Mouse (Mus musculus): ENCODE measurements around the gene Arhgap4.
A peak's percentile ranks its signal among the peaks of the same experiment; 100 is the strongest.

The Arhgap4 gene

DNA sequence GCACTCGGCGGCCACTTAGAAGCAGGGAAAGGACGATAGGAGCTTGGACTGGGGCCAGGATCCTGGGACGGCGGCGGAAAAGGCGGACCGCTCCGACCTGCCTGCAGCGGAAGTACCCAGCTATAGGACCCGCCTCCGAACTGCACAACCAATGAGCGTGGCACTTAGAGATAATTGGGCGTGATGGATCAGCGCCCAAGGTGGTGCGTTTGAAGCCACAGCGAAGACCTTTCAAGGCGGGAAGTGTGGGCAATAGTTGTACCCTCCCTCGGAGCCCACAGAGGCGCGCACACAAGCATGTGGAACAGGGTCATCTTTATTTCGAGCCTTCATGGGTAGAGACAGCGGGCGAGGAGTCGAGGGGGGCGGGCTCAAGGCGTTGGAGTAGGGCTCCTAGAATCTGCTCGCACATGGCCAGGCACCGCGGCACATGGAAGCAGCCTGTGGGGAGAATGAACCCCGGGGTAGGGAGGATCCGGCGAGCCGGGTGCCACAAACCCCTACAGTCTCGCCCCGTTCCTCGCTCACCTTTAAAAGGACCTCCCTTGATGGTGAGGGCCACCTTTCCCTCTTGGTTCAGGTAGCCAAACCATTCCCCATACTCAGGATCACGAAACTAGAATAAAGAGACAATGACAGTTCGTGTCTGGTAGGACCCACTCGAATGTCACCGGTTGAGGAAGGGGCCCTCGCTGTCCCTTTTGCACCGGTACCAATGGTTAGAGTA lies at the start of gene Arhgap4, which contains the start of gene Naa10:
Arhgap4 (minus strand) TSS at position 48 of the 727 bp plus-strand sequence.
Naa10 (minus strand) TSS at position 122 of the 727 bp plus-strand sequence.
- DNase-seq, result peak; percentile 89 to 95

DNA sequence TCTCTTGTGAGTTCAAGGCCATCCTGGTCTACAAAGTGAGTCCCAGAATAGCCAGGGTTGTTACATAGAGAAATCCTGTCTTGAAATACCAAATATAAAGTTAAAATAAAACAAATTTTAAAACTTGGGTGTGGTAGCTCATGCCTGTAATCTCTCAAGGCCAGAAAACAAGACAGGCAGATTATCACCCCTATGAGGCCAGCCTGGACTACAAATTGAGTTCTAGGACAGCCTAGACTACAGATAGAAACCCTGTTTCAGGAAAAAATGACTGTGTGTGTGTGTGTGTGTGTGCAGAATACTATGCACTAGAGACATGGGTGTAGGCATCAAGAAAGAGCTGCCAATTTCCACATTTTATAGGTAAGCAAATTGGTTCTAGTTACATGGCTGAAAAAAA lies 49.1 kb upstream of the Arhgap4 start:
- DNase-seq, result no peak

DNA sequence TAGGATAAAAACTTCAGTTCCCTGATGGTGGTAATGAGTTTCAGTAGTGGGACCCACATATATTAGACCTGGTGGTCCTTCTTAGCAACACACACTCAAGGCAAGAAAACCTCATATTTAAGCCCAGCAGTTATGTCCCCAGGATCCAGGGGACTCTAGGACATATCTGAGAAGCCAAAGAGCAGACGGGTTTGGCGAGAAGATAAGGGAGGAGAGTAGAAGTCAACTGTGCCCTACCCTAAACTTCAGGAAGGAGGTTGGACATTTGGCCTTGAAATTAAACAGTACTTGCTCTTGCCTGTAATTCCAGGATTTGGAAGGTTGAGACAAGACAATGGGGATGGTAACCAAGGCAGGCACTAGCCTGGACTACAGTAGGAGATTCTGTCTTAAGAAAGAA lies 48.1 kb upstream of the Arhgap4 start:
- DNase-seq, result no peak

DNA sequence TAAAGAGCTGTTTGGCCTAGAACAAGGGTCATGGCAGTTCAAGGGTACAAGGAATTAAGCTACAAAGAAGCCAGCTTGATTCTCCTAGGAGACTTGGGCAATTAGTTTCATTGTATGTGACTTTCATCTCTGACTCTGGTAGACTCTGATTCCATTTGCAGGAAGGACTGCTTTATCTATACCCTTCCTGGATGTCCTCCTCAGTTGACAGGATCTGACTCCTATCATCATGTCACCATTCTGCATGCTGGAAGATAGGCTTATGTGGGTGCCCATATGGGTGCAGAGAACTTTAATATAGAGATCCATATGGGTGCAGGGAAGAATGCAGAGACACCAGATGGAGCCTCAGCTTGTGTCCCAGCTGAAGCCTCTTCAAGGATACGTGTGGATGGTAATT lies 47.5 kb upstream of the Arhgap4 start:
- no peak for DNase-seq

DNA sequence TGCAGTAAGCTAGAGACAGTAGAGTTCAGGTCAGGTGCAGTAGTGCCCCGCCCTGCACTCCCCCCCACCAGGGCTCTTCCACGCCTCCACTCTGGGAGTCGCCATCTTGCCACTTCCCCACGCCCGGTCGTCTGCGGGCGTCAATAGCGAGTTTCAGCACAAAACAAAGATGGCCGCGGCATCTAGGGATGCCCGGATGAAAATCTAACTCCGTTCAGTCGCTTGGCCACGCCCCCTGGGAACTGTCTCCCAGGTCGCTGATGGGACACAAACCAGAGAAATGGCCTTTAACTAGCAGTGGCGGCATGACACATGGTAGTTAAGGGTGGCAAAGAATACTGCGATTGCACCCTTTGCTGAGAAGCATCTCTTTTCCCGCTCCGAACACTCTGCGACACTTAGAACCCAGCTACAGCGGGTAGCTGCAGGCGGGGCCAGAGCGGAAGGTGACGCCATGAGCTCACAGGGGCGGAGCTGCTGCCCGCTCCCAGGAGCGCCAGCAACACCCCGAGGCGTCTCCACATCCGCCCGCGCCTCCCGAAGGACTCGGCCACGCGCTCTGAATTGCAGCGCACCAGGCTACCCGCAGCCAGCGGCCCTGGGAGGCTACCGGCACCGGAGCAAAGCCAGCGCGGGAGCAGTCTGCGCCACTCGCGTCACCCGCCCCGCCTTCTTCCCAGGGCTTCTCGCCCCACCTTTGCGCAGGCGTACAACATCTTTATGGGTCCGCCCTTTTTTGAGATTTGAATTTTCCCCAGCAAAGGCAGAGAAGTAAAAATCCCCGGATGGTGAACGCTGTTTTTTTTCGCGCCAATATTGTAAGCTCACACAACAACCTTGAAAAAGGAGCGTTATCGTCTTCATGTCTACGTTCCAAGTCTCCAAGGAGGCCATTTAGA lies 45.8 kb upstream of the Arhgap4 start:
- DNase-seq, result peak; percentile 91 to 92

DNA sequence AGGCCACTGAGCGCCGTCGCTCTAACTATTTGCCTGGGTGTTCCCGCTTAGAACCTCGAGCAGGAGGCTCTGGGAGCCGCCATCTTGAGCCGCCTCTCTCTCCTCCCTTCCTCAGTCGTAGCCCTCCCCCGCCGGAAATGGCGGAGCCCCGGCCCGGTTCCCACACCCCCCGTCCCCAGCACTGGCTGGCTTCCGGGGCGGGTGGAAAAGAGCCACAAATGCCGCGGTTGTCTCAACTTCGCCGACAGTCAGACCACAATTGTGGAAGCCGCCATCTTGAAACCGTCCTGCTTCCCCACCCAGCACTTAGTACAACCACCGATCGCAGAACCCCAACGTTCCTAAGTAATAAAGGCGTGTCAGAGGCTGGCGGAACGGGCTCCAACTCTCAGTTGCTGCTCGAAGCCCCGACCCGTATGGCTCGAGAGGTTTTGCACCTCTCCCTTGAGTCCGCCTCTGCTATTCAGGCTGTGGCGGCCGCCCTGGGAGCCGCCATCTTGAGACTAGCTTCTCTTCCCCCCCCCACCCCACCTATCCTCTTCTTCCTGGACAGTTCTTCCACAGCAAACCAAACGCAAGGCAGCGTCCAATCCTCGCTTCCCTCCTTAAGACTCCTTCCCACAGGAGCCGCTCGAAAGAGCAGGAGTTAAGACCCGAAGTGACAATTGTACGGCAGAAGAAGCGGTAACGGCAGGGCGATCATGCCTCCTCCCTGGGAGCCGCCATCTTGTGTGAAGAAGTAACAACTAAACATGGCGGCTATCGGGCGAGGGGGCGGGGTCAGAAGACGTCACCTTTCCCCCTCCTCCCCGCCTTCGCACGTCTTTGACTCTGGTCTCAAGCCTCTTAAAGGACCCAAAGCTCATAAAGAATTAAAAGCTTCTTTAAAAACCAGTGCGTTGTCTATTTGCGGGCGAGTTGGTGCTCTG lies 44.8 kb upstream of the Arhgap4 start, which contains the start of gene Hcfc1:
Hcfc1 (minus strand) TSS at position 110 of the 929 bp plus-strand sequence.
- DNase-seq, result peak; percentile 88 to 91

DNA sequence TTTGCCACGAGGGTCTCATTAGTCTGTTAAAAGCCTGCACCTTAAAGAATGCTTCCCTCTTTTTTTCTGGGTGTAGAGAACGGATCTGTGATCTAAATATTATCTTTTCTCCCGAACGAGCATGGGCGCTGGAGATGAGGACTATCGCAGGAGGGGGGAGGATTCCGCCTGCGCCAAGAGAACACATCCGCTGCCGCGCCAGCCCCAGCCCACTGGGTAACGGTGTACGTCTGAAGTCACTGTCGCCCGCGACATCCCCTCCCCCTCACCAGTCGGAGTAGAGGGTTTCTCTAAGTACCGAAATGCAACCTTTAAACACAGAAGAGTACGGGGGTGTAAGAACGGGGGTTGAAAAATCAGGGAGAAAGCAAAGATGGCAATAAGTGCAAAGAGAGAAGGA lies 43.6 kb upstream of the Arhgap4 start:
- peak; percentile 35 to 67 for DNase-seq

DNA sequence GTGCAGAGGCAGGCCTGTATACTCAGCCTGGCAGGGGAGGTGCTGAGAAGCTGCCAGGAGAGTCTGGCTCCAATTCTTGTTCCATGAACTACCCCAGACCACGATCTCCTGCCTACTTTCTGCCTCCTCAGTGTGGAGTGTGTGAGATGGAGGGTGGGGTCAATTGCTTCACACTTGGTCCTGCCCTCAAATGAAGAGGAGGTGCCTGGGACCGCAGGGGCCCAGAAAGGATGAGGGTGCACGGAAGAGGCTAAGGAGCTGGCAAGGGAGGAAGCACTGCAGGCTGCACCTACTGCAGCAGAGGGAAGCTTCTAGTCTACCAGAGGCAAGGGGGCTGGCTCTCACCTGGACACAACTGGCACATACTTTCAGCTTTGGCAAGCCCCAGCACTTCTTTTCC lies 42.7 kb upstream of the Arhgap4 start:
- DNase-seq, result peak in 1 of 2 experiments; percentile 7

DNA sequence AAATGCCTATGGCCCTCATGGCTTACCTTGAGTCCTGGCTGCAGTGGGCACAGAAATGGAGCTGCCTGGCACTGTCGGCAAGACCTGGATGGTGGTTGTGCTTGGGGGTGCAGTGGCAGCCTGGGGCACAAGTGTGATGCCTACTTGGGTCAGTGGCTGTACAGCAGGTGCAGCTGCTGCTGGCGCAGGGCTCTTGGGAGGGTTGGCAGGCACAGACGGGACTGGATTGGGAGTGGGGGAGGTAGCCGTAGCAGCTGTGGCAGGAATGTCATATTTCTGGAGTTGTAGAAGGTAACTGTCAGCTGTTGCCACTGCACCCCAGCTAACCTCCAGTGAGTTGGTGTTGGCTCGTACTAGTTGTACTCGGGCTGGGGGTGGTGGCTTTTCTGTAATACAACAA lies 33.3 kb upstream of the Arhgap4 start:
- no peak for DNase-seq

DNA sequence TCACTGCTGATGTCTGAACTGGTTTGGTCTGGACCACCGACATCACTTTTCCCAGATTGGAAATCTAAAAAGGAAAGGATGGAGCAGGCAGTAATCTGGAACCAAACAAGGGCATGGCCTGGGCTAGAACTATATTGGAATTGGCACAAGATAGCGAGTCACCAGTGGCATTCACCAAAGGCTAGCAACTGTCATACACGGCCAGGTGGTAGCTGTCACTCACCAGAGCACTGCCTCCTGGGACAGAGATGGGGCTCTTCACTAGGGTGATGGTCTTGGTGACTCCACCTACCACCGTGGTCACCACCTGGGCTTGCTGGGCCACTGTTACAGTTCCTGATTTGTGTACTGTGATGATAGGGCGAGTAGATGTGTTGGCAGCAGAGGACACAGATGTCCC lies 30.9 kb upstream of the Arhgap4 start:
- DNase-seq, result no peak

DNA sequence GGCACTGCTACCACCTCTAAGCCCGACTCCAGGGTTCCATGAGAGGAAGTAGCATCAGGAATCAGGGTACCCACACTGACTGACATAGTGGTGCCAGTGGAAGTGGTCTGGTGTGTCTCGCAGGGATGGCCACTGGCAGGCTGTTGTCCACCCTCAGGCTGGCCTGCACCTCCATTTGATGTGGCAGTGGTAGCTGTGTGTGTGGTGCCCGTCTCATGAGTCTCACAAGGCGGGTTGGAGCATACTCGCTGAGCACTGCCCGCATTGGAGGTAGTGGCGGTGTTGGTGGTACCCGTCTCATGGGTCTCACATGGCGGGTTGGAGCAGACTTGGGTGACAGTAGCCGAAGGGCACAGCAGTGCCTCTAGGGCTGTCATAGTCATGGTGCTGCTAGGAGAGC lies 27.7 kb upstream of the Arhgap4 start:
- no peak for DNase-seq

DNA sequence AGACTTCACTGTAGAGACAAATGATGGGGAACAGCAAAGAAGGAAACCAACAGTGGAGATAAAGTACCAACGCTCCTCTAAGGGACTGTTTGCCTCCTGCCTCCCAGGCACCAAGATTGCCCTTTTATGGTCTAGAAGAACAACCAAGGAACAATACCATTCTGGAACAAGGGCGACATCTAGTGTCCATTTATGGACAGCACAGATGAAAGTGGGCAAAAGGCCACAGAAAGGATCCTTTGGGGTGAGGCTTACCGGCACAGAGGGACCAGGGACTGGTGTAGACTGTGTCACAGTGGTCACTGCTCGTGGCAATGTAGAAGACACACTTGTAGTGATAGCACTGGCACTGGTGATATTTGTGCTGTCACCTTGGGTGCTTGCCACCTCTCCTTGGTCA lies 27.0 kb upstream of the Arhgap4 start:
- peak; percentile 64 to 72 for DNase-seq

DNA sequence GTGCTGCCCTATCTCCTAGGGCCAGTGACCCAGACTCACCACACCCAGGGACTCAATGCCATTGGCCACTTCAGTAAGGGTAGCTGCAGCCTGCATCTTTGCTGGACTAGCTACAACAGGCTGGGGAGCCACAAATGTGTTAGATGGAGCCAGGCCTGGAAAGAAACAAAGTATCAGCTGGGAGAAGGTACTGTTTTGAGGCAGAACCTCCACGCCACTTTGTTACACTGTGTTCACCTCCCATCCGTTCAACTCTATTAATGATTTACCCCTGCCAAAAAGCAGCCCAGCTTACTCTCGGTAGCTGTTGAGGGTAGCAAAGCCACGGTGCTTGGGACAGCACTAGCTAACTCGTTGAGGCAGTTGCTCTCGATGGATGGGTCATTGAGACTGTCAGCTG lies 25.2 kb upstream of the Arhgap4 start:
- DNase-seq, result no peak

DNA sequence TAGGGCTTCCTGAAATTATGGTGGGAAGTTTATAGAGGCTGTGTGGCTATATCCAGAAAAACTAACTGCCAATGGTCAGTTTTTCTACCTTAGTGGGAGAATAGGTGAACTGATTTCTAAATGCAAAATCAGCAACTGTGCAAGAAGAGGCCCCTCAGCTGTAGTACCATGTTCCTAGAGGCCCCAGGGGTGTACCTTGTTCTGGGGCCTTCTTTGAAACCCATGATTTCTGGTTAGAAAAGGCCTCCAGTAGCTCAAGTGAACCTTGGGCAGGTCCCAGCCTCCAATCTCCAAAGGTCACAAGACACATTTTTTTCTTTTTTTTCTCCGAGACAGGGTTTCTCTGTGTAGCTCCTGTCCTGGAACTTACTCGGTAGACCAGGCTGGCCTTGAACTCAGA lies 20.6 kb upstream of the Arhgap4 start:
- no peak for DNase-seq

DNA sequence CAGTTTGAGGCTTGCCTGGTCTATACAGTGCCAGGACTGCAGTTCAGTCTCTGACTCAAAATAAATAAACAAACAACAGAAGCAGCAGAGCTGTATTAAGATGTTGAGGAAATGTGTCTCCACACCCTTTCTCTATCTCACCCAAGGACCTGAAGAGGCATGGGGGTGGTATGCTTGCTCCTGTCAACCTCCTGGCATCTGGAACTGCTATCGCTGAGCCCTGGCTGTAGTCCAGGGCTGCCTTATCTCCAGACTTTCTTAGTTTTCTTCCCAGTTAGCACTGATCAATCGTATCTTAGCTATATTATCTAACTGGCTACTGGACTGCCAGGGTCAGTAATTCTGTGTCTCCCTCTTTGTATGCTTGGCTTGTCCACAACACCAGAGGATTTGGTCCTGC lies 20.2 kb upstream of the Arhgap4 start:
- no peak for DNase-seq

DNA sequence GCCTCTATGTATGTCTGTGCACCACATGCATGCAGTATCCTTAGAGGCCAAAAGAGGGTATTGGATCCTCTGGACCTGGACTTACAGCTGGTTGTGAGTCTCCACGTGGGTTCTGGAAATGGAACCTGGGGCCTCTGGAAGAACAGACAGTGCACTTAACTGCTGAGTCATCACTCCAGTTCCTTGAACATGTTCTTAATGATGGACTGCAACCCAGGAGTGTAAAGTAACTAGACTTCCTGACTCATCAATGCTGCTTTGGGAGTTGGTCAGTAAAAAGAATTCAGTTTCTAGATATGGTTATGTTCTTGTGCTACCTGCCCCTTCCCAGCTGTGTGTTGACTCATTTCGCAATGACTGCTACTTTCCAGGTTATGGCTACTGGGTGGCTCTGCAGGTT lies 10.2 kb upstream of the Arhgap4 start:
- DNase-seq, result no peak

DNA sequence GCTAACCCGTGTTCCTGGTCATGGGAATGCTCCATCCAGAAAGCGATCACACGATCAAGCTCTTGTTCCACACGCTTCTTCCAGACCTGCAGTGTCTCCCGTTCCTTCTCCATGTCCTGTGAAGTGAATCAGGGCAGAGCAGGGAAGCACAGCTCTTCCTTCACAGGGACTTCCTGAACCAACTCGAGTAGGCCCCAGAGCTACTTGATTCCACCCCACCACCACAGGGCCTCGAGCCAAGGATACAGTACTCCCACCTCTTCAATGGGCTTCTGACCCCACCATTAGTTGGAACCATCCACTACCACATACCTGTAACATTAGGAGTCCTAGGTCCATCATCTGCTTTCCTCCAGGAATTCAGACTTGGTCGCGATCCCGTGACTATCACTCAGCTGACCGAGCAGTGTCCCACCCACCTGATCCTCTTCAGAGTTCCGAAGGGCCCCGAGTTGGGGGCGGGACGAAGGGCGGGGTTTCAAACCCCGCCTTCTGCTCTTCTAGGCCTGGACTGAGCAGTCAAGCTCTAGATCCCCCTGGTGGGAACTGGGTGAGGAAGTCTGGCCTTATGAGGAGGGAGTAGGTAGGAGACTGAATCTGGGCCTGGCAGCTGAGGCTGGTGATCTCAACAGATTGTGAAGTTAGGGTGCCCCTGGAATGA lies 8.9 kb upstream of the Arhgap4 start, which contains the start of gene Renbp:
Renbp (minus strand) TSS at position 449 of the 661 bp plus-strand sequence.
- peak in 1 of 2 experiments; percentile 22 for DNase-seq

DNA sequence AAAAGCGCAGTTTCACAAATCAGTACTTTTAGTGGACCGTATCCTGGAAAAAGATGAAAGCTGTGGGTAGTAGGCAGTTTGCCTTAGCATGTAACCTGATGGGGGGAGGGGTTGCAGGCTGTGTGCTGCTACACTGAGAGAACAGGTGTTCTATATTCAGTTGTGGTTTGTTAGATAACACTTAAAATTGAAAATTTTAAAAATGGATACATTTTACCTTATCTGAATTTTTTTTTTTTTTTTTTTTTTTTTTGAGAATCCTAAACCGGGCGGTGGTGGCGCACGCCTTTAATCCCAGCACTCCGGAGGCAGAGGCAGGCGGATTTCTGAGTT lies 846 bp upstream of the Arhgap4 start:
- DNase-seq, result peak in 1 of 2 experiments; percentile 35

DNA sequence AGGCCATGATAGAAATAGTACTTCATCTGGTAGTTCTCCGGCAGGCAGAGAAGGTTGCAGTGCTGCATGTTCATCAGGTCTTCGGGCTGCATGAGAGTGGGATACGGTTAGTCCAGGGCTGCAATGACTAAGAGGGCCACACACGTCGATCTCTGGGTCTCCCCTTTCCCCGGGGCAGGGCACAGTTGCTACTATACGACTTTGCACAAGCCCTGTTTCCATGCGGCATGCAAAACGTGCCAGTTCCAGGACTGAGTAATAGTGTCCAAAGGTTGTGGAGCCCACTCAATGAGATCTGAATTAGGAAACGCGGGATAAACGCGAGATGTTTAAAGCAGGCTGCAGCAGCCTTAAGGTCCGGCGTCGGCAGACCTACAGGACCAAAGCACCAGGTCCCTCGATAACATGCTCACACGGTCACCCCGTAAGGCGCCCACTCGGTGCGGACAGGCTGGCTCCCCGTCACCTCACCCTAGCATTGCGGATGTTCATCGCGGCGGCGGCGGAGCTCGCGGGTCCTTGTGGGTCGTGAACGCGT lies 316 bp downstream of the Arhgap4 start:
- DNase-seq, result no peak

DNA sequence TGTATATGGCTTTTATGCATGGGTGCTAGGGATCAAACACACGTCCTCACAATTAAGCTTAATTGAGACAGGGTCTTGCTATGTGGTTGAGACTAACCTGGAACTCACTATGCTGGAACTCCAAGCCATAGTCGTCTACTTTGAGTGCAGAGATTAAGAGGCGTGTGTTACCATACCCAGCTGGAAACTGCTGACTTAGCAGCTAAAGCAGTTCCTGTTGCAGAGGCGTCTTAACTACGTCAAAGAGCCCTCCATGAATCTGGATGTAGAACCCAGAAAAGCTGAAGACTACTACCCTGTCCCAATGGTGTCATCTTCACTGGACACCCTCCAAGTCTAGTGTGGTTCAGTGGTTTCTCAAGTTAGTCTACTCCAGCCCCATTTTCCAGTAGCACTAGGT lies 3.0 kb downstream of the Arhgap4 start:
- DNase-seq, result no peak

DNA sequence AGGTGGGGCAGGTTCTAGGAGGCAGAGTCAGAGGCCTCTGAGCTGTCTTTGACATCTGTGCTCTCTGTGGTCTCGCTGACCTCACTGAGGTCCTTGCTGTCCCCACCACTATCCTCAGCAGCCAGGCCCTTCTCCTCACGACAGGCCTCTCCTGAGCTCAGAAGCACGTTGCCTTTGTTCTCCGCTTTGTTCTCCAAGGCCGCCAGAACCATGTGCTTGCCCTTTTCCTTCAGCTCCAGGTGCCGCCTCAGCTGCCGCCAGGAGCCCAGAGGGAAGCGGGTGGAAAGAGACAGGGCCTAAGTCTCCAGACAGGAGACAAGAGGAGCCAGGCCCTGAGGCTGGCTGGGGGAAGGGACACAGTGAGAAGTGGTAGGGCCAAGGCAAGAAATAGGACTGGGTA lies 4.7 kb downstream of the Arhgap4 start:
- DNase-seq, result no peak

All from cerebellum, postnatal 25 days (tissue).